ENCODE assay signal across 15 mouse cellular contexts in the genomic region with DNA sequence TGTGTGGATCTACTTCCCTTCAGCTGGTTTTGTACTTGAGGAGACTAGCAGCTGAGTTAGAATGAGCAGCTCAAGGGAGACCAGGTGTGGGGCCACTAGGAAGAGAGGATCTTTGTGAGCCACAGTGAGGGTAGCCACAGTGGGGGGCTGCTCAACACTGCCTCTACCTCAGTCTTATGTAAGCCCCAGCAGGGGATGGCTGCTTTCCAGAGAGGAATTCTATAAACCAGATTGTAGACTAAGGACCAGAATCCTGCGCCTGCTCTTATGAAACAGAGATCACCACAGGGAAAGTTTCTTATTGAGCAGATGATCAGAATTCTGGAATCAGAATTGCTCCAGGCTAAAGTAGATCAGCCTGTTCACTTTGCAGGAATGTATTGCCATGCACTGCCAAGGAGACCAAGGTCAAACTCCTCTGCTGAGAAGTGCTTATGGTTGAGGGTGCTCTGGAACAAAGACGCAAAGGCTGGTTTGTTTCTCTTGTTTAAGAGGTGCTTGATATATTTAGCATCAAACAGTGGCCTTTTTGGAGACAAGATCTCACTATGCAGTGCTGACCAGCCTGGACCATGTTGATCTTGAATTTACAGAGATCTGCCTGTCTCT. TPM values are rescaled to one million over a fixed set of nuclear protein-coding genes. Genes with fewer than 3 reads are reported as not detected.
DNase-seq lines count a peak whose midpoint lies in the region; ATAC-seq and TF ChIP-seq lines count a peak whose summit lies in the region.
"Had no signal": no experiment of that assay in that cellular context is flagged by ENCODE, and none has a peak within 500 bp of the region (broad histone marks: within the 10 kb centered on the region; RNA-seq: fewer than 3 reads in every experiment).

No protein-coding gene starts in this region.

- H3K27me3 ChIP-seq in heart, embryonic 10.5 days (ENCODE audit: insufficient read depth, poor library complexity, severe bottlenecking): no peaks in the 10 kb centered on the region
- no peaks in the 10 kb centered on the region for H3K27me3 ChIP-seq in stomach, postnatal 0 days (ENCODE audit: control insufficient read depth, insufficient read depth, low read length)
- H3K27me3 ChIP-seq: forebrain, embryonic 12.5 days; hindbrain, embryonic 12.5 days; limb, embryonic 15.5 days; midbrain, embryonic 12.5 days had no signal

- H3K4me3 ChIP-seq in heart, embryonic 10.5 days: no peak overlapping the region
- H3K4me3 ChIP-seq in stomach, postnatal 0 days (ENCODE audit: low read depth, low read length): no peak overlapping the region
- H3K4me3 ChIP-seq: forebrain, embryonic 12.5 days; gastrocnemius, adult 2 months; hindbrain, embryonic 12.5 days; limb, embryonic 15.5 days; midbrain, embryonic 12.5 days had no signal

- H3K9me3 ChIP-seq in heart, embryonic 10.5 days: no peaks in the 10 kb centered on the region
- no peaks in the 10 kb centered on the region for H3K9me3 ChIP-seq in stomach, postnatal 0 days (ENCODE audit: control insufficient read depth, low read length)
- H3K9me3 ChIP-seq: forebrain, embryonic 12.5 days; hindbrain, embryonic 12.5 days; limb, embryonic 15.5 days; midbrain, embryonic 12.5 days had no signal

- H3K4me2 ChIP-seq in stomach, postnatal 0 days (replicated peaks; ENCODE audit: low read depth): no peak overlapping the region
- H3K4me2 ChIP-seq: forebrain, embryonic 12.5 days; hindbrain, embryonic 12.5 days; limb, embryonic 15.5 days; midbrain, embryonic 12.5 days had no signal

- H3K9ac ChIP-seq in stomach, postnatal 0 days (ENCODE audit: low read length): no peak overlapping the region
- H3K9ac ChIP-seq: forebrain, embryonic 12.5 days; hindbrain, embryonic 12.5 days; limb, embryonic 15.5 days; midbrain, embryonic 12.5 days had no signal

- no peak for ATAC-seq in stomach, postnatal 0 days (ENCODE audit: low FRiP score, low TSS enrichment)

- H3K36me3 ChIP-seq in heart, embryonic 10.5 days: peaks cover 65% of the 10 kb centered on the region
- H3K36me3 ChIP-seq in stomach, postnatal 0 days (ENCODE audit: control insufficient read depth, insufficient read depth, low read length): 0 out of 2 replicates have a peak, but pooled peaks cover 8% of the 10 kb centered on the region

- peak overlapping the region; percentile 76 for H3K27ac ChIP-seq in heart, embryonic 10.5 days
- no peak overlapping the region for H3K27ac ChIP-seq in stomach, postnatal 0 days (replicated peaks)
- H3K27ac ChIP-seq: forebrain, embryonic 12.5 days; gastrocnemius, adult 2 months; hindbrain, embryonic 12.5 days; limb, embryonic 15.5 days; midbrain, embryonic 12.5 days had no signal

- peaks cover 7% of the 10 kb centered on the region; the same call in 1 of the 2 replicates for H3K4me1 ChIP-seq in heart, embryonic 10.5 days
- H3K4me1 ChIP-seq in stomach, postnatal 0 days (replicated peaks; ENCODE audit: control insufficient read depth, insufficient read depth): no peaks in the 10 kb centered on the region
- H3K4me1 ChIP-seq: forebrain, embryonic 12.5 days; hindbrain, embryonic 12.5 days; limb, embryonic 15.5 days; midbrain, embryonic 12.5 days had no signal

- 74% methylated on average over 2 of the region's 2 CpGs for WGBS in heart, embryonic 10.5 days
- WGBS in stomach, postnatal 0 days: 89% methylated on average over 2 of the region's 2 CpGs

- no peak for TF ChIP-seq EP300 in stomach, postnatal 0 days (optimal IDR thresholded peaks at IDR 0.05)

- no peak for DNase-seq in heart, embryonic 10.5 days (ENCODE audit: low spot score)
- DNase-seq in heart, adult 8-10 months (ENCODE audit: low spot score): no peak
- peak; percentile 48 for DNase-seq in layer of hippocampus, adult 9-11 months
- no peak for DNase-seq in layer of hippocampus, adult 9-10 months (ENCODE audit: low spot score)
- DNase-seq in adrenal gland, postnatal 36 days: peak; percentile 41 to 48
- DNase-seq in cerebellum, postnatal 14 days: peak; percentile 71 to 74
- no peak for DNase-seq in urinary bladder, postnatal 14 days (ENCODE audit: low spot score)
- no peak for DNase-seq in stomach, postnatal 0 days (ENCODE audit: low spot score)
- DNase-seq: gastrocnemius, adult 2 months; kidney, adult 11 months; right cerebral cortex, adult 18-20 months had no signal

- TF ChIP-seq CTCF in stomach, postnatal 0 days (IDR thresholded peaks at IDR 0.05; ENCODE audit: low read depth): no peak

RNA-seq across cellular contexts. Expression of a gene that starts 22.4 kb away (rescaled TPM):
- 2.3 TPM in 2 replicates for polyA plus RNA-seq in heart, embryonic 10.5 days (2016; fragmentation: Nextera tagmentation; extraction: Ambion mirVana)
- total RNA-seq in heart, adult 8-10 months (2022): 1 to 10 TPM in 1 of 4 experiments, under 1 TPM in 3; 0.60 to 1.1 (median 0.81) TPM
- 1 to 10 TPM; 2.2 to 2.7 TPM for total RNA-seq in adrenal gland, postnatal 36 days (2021)
- polyA plus RNA-seq in stomach, postnatal 0 days (2015; fragmentation: Nextera tagmentation; extraction: Ambion mirVana): 6.1 and 6.3 TPM in 2 replicates

RNA-seq across cellular contexts. Expression of a gene that starts 22.8 kb away (rescaled TPM):
- 50.8 and 60.3 TPM in 2 replicates for polyA plus RNA-seq in heart, embryonic 10.5 days (2016; fragmentation: Nextera tagmentation; extraction: Ambion mirVana)
- 10 to 100 TPM; 73.0 to 84.3 (median 79.6) TPM for total RNA-seq in heart, adult 8-10 months (2022)
- 100 to 1,000 TPM; 101 to 132 TPM for total RNA-seq in adrenal gland, postnatal 36 days (2021)
- polyA plus RNA-seq in stomach, postnatal 0 days (2015; fragmentation: Nextera tagmentation; extraction: Ambion mirVana): 116 TPM in 2 replicates

Comparison
In these comparisons a context has a peak if more than half of its experiments do, and no peak if none do; other contexts are left out.
1. DNase-seq: peak in layer of hippocampus, adult 9-11 months (single experiment), adrenal gland, postnatal 36 days (2 of 2) and cerebellum, postnatal 14 days (2 of 2); none in heart, embryonic 10.5 days (single experiment), heart, adult 8-10 months (single experiment), layer of hippocampus, adult 9-10 months (single experiment), urinary bladder, postnatal 14 days (single experiment) and stomach, postnatal 0 days (single experiment).